11 mouse cellular contexts compared by ENCODE assay signal in genomic region chr17:80455648-80456047, GRCm38 (mm10). TPM values are rescaled to one million over a fixed set of nuclear protein-coding genes. Genes with fewer than 3 reads are reported as not detected.
A peak's percentile ranks its signal among the peaks of the same experiment; 100 is the strongest.
DNase-seq lines count a peak whose midpoint lies in the region; ATAC-seq and TF ChIP-seq lines count a peak whose summit lies in the region.
"Had no signal": no experiment of that assay in that cellular context is flagged by ENCODE, and none has a peak within 500 bp of the region (broad histone marks: within the 10 kb centered on the region; RNA-seq: fewer than 3 reads in every experiment).

No protein-coding gene starts in this region.

- ATAC-seq in kidney, embryonic 15.5 days (replicated peaks; ENCODE audit: low FRiP score): no peak
- ATAC-seq in erythroid progenitor cell, adult 5-6 weeks (replicated peaks; ENCODE audit: low FRiP score, poor library complexity, severe bottlenecking): peak; percentile 67; the same call in 1 of the 2 replicates
- ATAC-seq in midbrain, postnatal 0 days (ENCODE audit: low FRiP score): no peak

- H3K4me2 ChIP-seq in kidney, embryonic 15.5 days: no peak overlapping the region
- no peak overlapping the region for H3K4me2 ChIP-seq in midbrain, postnatal 0 days (ENCODE audit: low read depth, low read length, poor library complexity, severe bottlenecking)
- H3K4me2 ChIP-seq: embryonic facial prominence, embryonic 15.5 days; liver, embryonic 13.5 days; stomach, embryonic 15.5 days had no signal

- intact Hi-C loops in gastrocnemius, postnatal 36 days (cut with DNase I): loop anchor here (2.0 kb wide), 1 partner anchor 97 kb away; no protein-coding TSS in a partner anchor

- peak; percentile 63 for DNase-seq in kidney, adult 2 months
- DNase-seq in CD4-positive helper T cell, adult 2 months (ENCODE audit: low read depth, low spot score): peak; percentile 71
- peak; percentile 77 for DNase-seq in MEL (ENCODE audit: low read depth, low spot score)
- DNase-seq in midbrain, postnatal 0 days (ENCODE audit: low spot score): peak; percentile 77
- no peak for DNase-seq in urinary bladder, postnatal 36 days (ENCODE audit: low spot score in 2 of 2)
- no peak for DNase-seq in gastrocnemius, postnatal 36 days
- DNase-seq: liver, embryonic 13.5 days had no signal

- TF ChIP-seq POLR2A in kidney, adult 2 months (IDR thresholded peaks at IDR 0.05; ENCODE audit: low read depth, low read length): no peak
- no peak for TF ChIP-seq POLR2A in MEL (IDR thresholded peaks at IDR 0.05; ENCODE audit: control insufficient read depth in 1 of 2, insufficient read depth in 1 of 2, low read depth in 1 of 2, low read length in 2 of 2, poor library complexity in 1 of 2)

- TF ChIP-seq CTCF in kidney, adult 2 months (conservative IDR thresholded peaks at IDR 0.05; ENCODE audit: insufficient read depth, insufficient read length, low read depth, low read length): no peak
- peak in 2 of 3 experiments; percentile 74 to 90; a peak in 4 of 6 replicates for TF ChIP-seq CTCF in MEL (IDR thresholded peaks at IDR 0.05 in 2 of 3, conservative IDR thresholded peaks at IDR 0.05 in 1 of 3; ENCODE audit: control insufficient read depth in 1 of 3, insufficient read depth in 1 of 3, low read depth in 2 of 3, low read length in 3 of 3, poor library complexity in 1 of 3, severe bottlenecking in 1 of 3)
- peak; percentile 83 for TF ChIP-seq CTCF in midbrain, postnatal 0 days (IDR thresholded peaks at IDR 0.05)

- 21% methylated on average over 2 of the region's 2 CpGs for WGBS in kidney, adult 2 months
- WGBS in kidney, embryonic 15.5 days: 38% methylated on average over 2 of the region's 2 CpGs
- WGBS in midbrain, postnatal 0 days: 36% methylated on average over 2 of the region's 2 CpGs

- H3K4me3 ChIP-seq in kidney, adult 2 months (ENCODE audit: insufficient read depth, low read depth, low read length): no peak overlapping the region
- no peak overlapping the region for H3K4me3 ChIP-seq in kidney, embryonic 15.5 days (replicated peaks)
- no peak overlapping the region for H3K4me3 ChIP-seq in MEL (ENCODE audit: control insufficient read depth in 1 of 2, insufficient read depth in 1 of 2, low read depth in 2 of 2, low read length in 2 of 2)
- H3K4me3 ChIP-seq in midbrain, postnatal 0 days (ENCODE audit: low read depth, low read length): no peak overlapping the region
- H3K4me3 ChIP-seq: embryonic facial prominence, embryonic 15.5 days; liver, embryonic 13.5 days; stomach, embryonic 15.5 days had no signal

- H3K27ac ChIP-seq in kidney, adult 2 months (ENCODE audit: insufficient read depth, low read depth, low read length): no peak overlapping the region
- H3K27ac ChIP-seq in kidney, embryonic 15.5 days: no peak overlapping the region
- no peak overlapping the region for H3K27ac ChIP-seq in MEL (ENCODE audit: control insufficient read depth, low read depth, low read length)
- H3K27ac ChIP-seq in midbrain, postnatal 0 days (ENCODE audit: low read depth, low read length): no peak overlapping the region
- H3K27ac ChIP-seq: embryonic facial prominence, embryonic 15.5 days; liver, embryonic 13.5 days; stomach, embryonic 15.5 days had no signal

- no peak overlapping the region for H3K9ac ChIP-seq in kidney, embryonic 15.5 days
- H3K9ac ChIP-seq in MEL (ENCODE audit: control insufficient read depth, low read depth, low read length, poor library complexity, severe bottlenecking): no peak overlapping the region
- no peak overlapping the region for H3K9ac ChIP-seq in midbrain, postnatal 0 days (replicated peaks; ENCODE audit: low read length, poor library complexity, severe bottlenecking)
- H3K9ac ChIP-seq: embryonic facial prominence, embryonic 15.5 days; liver, embryonic 13.5 days; stomach, embryonic 15.5 days had no signal

- peaks cover 6% of the 10 kb centered on the region for H3K79me2 ChIP-seq in MEL (ENCODE audit: control insufficient read depth, insufficient read depth, low read length, poor library complexity)

- peaks cover 1% of the 10 kb centered on the region for H3K36me3 ChIP-seq in kidney, adult 2 months (ENCODE audit: control insufficient read depth, insufficient read depth, low read length)
- H3K36me3 ChIP-seq in kidney, embryonic 15.5 days: peaks cover 30% of the 10 kb centered on the region
- peaks cover 5 to 30% of the 10 kb centered on the region in 2 experiments; a peak in 3 of 4 replicates for H3K36me3 ChIP-seq in MEL (ENCODE audit: control insufficient read depth in 1 of 2, insufficient read depth in 2 of 2, low read length in 2 of 2)
- peaks cover 8% of the 10 kb centered on the region; the same call in 1 of the 2 replicates for H3K36me3 ChIP-seq in midbrain, postnatal 0 days (ENCODE audit: insufficient read depth, low read length)

- TF ChIP-seq EP300 in MEL (IDR thresholded peaks at IDR 0.05; ENCODE audit: low read depth in 1 of 2, low read length in 2 of 2): no peak

- peak; percentile 88 for TF ChIP-seq RAD21 in MEL (IDR thresholded peaks at IDR 0.05; ENCODE audit: low read depth, low read length)

- peaks cover 3% of the 10 kb centered on the region; the same call in 1 of the 2 replicates for H3K4me1 ChIP-seq in kidney, adult 2 months (ENCODE audit: control insufficient read depth, insufficient read depth, low read length)
- peaks cover 5% of the 10 kb centered on the region; the same call in 1 of the 2 replicates for H3K4me1 ChIP-seq in kidney, embryonic 15.5 days
- H3K4me1 ChIP-seq in MEL (ENCODE audit: control insufficient read depth in 1 of 2, insufficient read depth in 2 of 2, low read length in 2 of 2): no peaks in the 10 kb centered on the region
- no peaks in the 10 kb centered on the region for H3K4me1 ChIP-seq in midbrain, postnatal 0 days (ENCODE audit: insufficient read depth, low read length)
- H3K4me1 ChIP-seq: embryonic facial prominence, embryonic 15.5 days; stomach, embryonic 15.5 days had no signal

- no peaks in the 10 kb centered on the region for H3K27me3 ChIP-seq in kidney, adult 2 months (replicated peaks; ENCODE audit: control insufficient read depth, insufficient read depth, low read length)
- H3K27me3 ChIP-seq in kidney, embryonic 15.5 days: no peaks in the 10 kb centered on the region
- no peaks in the 10 kb centered on the region for H3K27me3 ChIP-seq in MEL (ENCODE audit: control insufficient read depth in 1 of 2, insufficient read depth in 2 of 2, low read length in 2 of 2)
- H3K27me3 ChIP-seq in midbrain, postnatal 0 days (ENCODE audit: insufficient read depth, low read length): no peaks in the 10 kb centered on the region
- H3K27me3 ChIP-seq: embryonic facial prominence, embryonic 15.5 days; liver, embryonic 13.5 days; stomach, embryonic 15.5 days had no signal

- no peaks in the 10 kb centered on the region for H3K9me3 ChIP-seq in kidney, embryonic 15.5 days (replicated peaks)
- H3K9me3 ChIP-seq in MEL (replicated peaks; ENCODE audit: insufficient read depth, low read length): no peaks in the 10 kb centered on the region
- no peaks in the 10 kb centered on the region for H3K9me3 ChIP-seq in midbrain, postnatal 0 days (ENCODE audit: low read length)
- H3K9me3 ChIP-seq: embryonic facial prominence, embryonic 15.5 days; liver, embryonic 13.5 days; stomach, embryonic 15.5 days had no signal

TF ChIP-seq in MEL, 35 proteins besides CTCF, POLR2A, EP300 and RAD21:
- TF ChIP-seq KAT2A (conservative IDR thresholded peaks at IDR 0.05; ENCODE audit: low read depth, low read length): no peak
- TF ChIP-seq ETS1 (IDR thresholded peaks at IDR 0.05; ENCODE audit: low read depth, low read length): no peak
- no peak for TF ChIP-seq BHLHE40 (IDR thresholded peaks at IDR 0.05; ENCODE audit: borderline replicate concordance, low read depth, low read length)
- 0 out of 2 replicates have a peak, but pooled peaks have one; percentile 15 for TF ChIP-seq MYC (IDR thresholded peaks at IDR 0.05; ENCODE audit: low read depth, low read length)
- TF ChIP-seq JUND (IDR thresholded peaks at IDR 0.05; ENCODE audit: low read depth, low read length): no peak
- no peak for TF ChIP-seq UBTF (IDR thresholded peaks at IDR 0.05; ENCODE audit: borderline replicate concordance, insufficient read depth, low read depth, low read length)
- TF ChIP-seq MEF2A (IDR thresholded peaks at IDR 0.05; ENCODE audit: extremely low read depth, insufficient replicate concordance, low read depth, low read length, poor library complexity, severe bottlenecking): no peak
- peak; percentile 88 for TF ChIP-seq ZC3H11A (IDR thresholded peaks at IDR 0.05; ENCODE audit: low read depth, low read length)
- no peak for TF ChIP-seq GATA1 (IDR thresholded peaks at IDR 0.05; ENCODE audit: low read depth, low read length)
- TF ChIP-seq MAFK (IDR thresholded peaks at IDR 0.05; ENCODE audit: borderline replicate concordance, low read depth, low read length): no peak
- no peak for TF ChIP-seq MYB (IDR thresholded peaks at IDR 0.05; ENCODE audit: low read depth, low read length)
- peak; percentile 37; the same call in 1 of the 2 replicates for TF ChIP-seq SIN3A (IDR thresholded peaks at IDR 0.05; ENCODE audit: low read length)
- TF ChIP-seq SMC3 (IDR thresholded peaks at IDR 0.05; ENCODE audit: low read depth, low read length): peak; percentile 87
- no peak for TF ChIP-seq TAL1 (IDR thresholded peaks at IDR 0.05; ENCODE audit: low read length)
- no peak for TF ChIP-seq MAX (IDR thresholded peaks at IDR 0.05; ENCODE audit: low read length)
- TF ChIP-seq ZNF384 (IDR thresholded peaks at IDR 0.05; ENCODE audit: low read depth, low read length): 0 out of 2 replicates have a peak, but pooled peaks have one; percentile 31
- no peak for TF ChIP-seq RCOR1 (IDR thresholded peaks at IDR 0.05; ENCODE audit: low read depth, low read length)
- TF ChIP-seq NELFE (IDR thresholded peaks at IDR 0.05; ENCODE audit: low read depth, low read length): no peak
- no peak for TF ChIP-seq USF1 (IDR thresholded peaks at IDR 0.05; ENCODE audit: low read depth, low read length)
- no peak for TF ChIP-seq MAZ (IDR thresholded peaks at IDR 0.05; ENCODE audit: low read depth, low read length)

RNA-seq across cellular contexts. Expression of gene Sos1, which starts 24.6 kb away (rescaled TPM):
- 3.7 and 4.9 TPM in 2 replicates for polyA plus RNA-seq in kidney, adult 2 months (2012; rRNA removed)
- polyA plus RNA-seq in kidney, embryonic 15.5 days (2015; fragmentation: Nextera tagmentation; extraction: Ambion mirVana): 4.6 TPM in 2 replicates
- 4.6 and 6.7 TPM in 2 replicates for total RNA-seq in MEL (2012; rRNA removed)
- 10 to 100 TPM; 12.1 to 20.3 TPM for polyA plus RNA-seq in MEL (2012; ENCODE audit: insufficient read depth in 1 of 2, insufficient read length in 2 of 2, low read depth in 1 of 2, low replicate concordance in 2 of 2, missing spikeins in 1 of 2)
- total RNA-seq in erythroid progenitor cell, adult 5-6 weeks (2015; ENCODE audit: low replicate concordance): 10.8 and 16.3 TPM in 2 replicates
- total RNA-seq in erythroid progenitor cell, adult 5-6 weeks (2017; ENCODE audit: low replicate concordance): 5.7 and 6.5 TPM in 2 replicates
- 29.0 and 34.3 TPM in 2 replicates for total RNA-seq in midbrain, postnatal 0 days (2014; rRNA removed)
- 6.2 and 7.2 TPM in 2 replicates for polyA plus RNA-seq in midbrain, postnatal 0 days (2015; fragmentation: Nextera tagmentation; extraction: Ambion mirVana)
- 10 to 100 TPM; 13.6 to 14.3 TPM for total RNA-seq in gastrocnemius, postnatal 36 days (2021)

Comparison
In these comparisons a context has a peak if more than half of its experiments do, and no peak if none do; other contexts are left out.
1. DNase-seq: peak in kidney, adult 2 months (single experiment), CD4-positive helper T cell, adult 2 months (single experiment), MEL (single experiment) and midbrain, postnatal 0 days (single experiment); none in urinary bladder, postnatal 36 days (0 of 2) and gastrocnemius, postnatal 36 days (0 of 2).